Mouse (Mus musculus) forebrain, embryonic 10.5 days (tissue): Measurements from ENCODE around the gene Fan1. TPM values are rescaled to one million over a fixed set of nuclear protein-coding genes. Genes with fewer than 3 reads are reported as not detected.

ENCODE experiments used
- DNase-seq: peaks from one replicate; pipeline ENCODE4 v3.0.0-alpha.2; 2017; ENCODE audit warnings: low spot score; ENCODE audit errors: extremely low spot score
- H3K27ac ChIP-seq: fragments of 300-500 bp; sonication (generic); 2 replicates; pipeline ENCODE4 v1.5.1; 2016; ENCODE audit warnings: mild to moderate bottlenecking
- H3K27me3 ChIP-seq: fragments of 300-500 bp; sonication (generic); 2 replicates; pipeline ENCODE4 v1.6.1; 2016; ENCODE audit warnings: mild to moderate bottlenecking; ENCODE audit not compliant: poor library complexity, severe bottlenecking
- H3K36me3 ChIP-seq: fragments of 300-500 bp; sonication (generic); replicated peaks from 2 replicates; pipeline ENCODE4 v1.6.1; 2016; ENCODE audit warnings: mild to moderate bottlenecking, moderate library complexity
- H3K4me1 ChIP-seq: fragments of 300-500 bp; sonication (generic); 2 replicates; pipeline ENCODE4 v1.6.1; 2016
- H3K4me3 ChIP-seq: fragments of 300-500 bp; sonication (generic); 2 replicates; pipeline ENCODE4 v1.5.1; 2016; ENCODE audit warnings: mild to moderate bottlenecking, moderate library complexity
- H3K9me3 ChIP-seq: fragments of 300-500 bp; sonication (generic); 2 replicates; pipeline ENCODE4 v1.6.1; 2016; ENCODE audit warnings: mild to moderate bottlenecking, moderate library complexity
- WGBS: fragments of 180-500 bp; shearing (Covaris S2); methylation state at CpG from one replicate; pipeline ENCODE4 v1.1.7; 2016; 5-methylcytosine and 5-hydroxymethylcytosine counted together
- polyA plus RNA-seq: library from polyadenylated mRNA; unstranded; fragments of >200 nt; fragmentation: Nextera tagmentation; extraction: Ambion mirVana; gene quantifications from 2 replicates; pipeline ENCODE4 v1.2.1, GENCODE M21; 2016

The Fan1 gene
- polyA plus RNA-seq, 1 experiment from 2014 or later: 9.5 TPM

- WGBS: 81% methylated on average over 5 of the region's 5 CpGs
- H3K27ac ChIP-seq: no peak overlapping the region
- no peaks in the 10 kb centered on the region for H3K9me3 ChIP-seq
- H3K36me3 ChIP-seq: peaks cover 63% of the 10 kb centered on the region
- no peak for DNase-seq
- H3K27me3 ChIP-seq: no peaks in the 10 kb centered on the region
- no peak overlapping the region for H3K4me3 ChIP-seq
- no peaks in the 10 kb centered on the region for H3K4me1 ChIP-seq
Observed at GRCm38 (mm10) chr7:64321125-64321524, 52.8 kb downstream of the Fan1 start.

- Histone ChIP-seq H3K4me1 (no peaks in the 10 kb centered on the region), H3K27me3 (no peaks in the 10 kb centered on the region), H3K27ac (no peak overlapping the region), H3K4me3 (no peak overlapping the region), H3K9me3 (no peaks in the 10 kb centered on the region), H3K36me3 (peaks cover 44% of the 10 kb centered on the region)
- DNase-seq: no peak
- WGBS: 95% methylated on average over 7 of the region's 7 CpGs
Observed at GRCm38 (mm10) chr7:64312811-64313210, 61.1 kb downstream of the Fan1 start.

GRCm38 (mm10) chr7:64310756-64311155 lies 63.1 kb downstream of the Fan1 start:
- no peak overlapping the region for H3K4me3 ChIP-seq
- H3K9me3 ChIP-seq: no peaks in the 10 kb centered on the region
- no peak overlapping the region for H3K27ac ChIP-seq
- no peaks in the 10 kb centered on the region for H3K27me3 ChIP-seq
- H3K36me3 ChIP-seq: peaks cover 25% of the 10 kb centered on the region
- no peaks in the 10 kb centered on the region for H3K4me1 ChIP-seq
- 77% methylated on average over 2 of the region's 2 CpGs for WGBS
- DNase-seq: no peak

GRCm38 (mm10) chr7:64310241-64310640 lies 63.7 kb downstream of the Fan1 start:
- H3K36me3 ChIP-seq: peaks cover 23% of the 10 kb centered on the region
- no peak overlapping the region for H3K27ac ChIP-seq
- H3K4me1 ChIP-seq: no peaks in the 10 kb centered on the region
- H3K9me3 ChIP-seq: no peaks in the 10 kb centered on the region
- H3K4me3 ChIP-seq: no peak overlapping the region
- WGBS: 90% methylated on average over 7 of the region's 7 CpGs
- DNase-seq: no peak
- no peaks in the 10 kb centered on the region for H3K27me3 ChIP-seq

Other genes starting within 250 kb of the Fan1 start
- gene Trpm1, start 220.3 kb downstream of the Fan1 start, polyA plus RNA-seq: 6.9 and 19.4 TPM in 2 replicates
- 10.2 and 11.5 TPM in 2 replicates for gene Mtmr10, start 86.4 kb downstream of the Fan1 start, polyA plus RNA-seq
- gene Mphosph10, start 18.2 kb upstream of the Fan1 start, polyA plus RNA-seq: 58.8 and 64.7 TPM in 2 replicates
- gene Mcee, start 18.5 kb upstream of the Fan1 start, polyA plus RNA-seq: 40.3 and 43.8 TPM in 2 replicates
- 42.3 and 46.1 TPM in 2 replicates for gene Apba2, start 127.6 kb upstream of the Fan1 start, polyA plus RNA-seq